Mouse (Mus musculus) heart, adult 2 months (tissue): ENCODE measurements around the gene Avpi1. TPM values are rescaled to one million over a fixed set of nuclear protein-coding genes. Genes with fewer than 3 reads are reported as not detected.
A peak's percentile ranks its signal among the peaks of the same experiment; 100 is the strongest.

Experiments used
- DNase-seq, 2 experiments: peaks; one replicate each; pipeline ENCODE4 v3.0.0; 2021
- H3K27ac ChIP-seq: fragments of 200-600 bp; 2 replicates; pipeline ENCODE4 v1.8.1; 2022
- H3K27me3 ChIP-seq: fragments of 200-500 bp; 2 replicates; pipeline ENCODE4 v1.6.1; 2012; ENCODE audit warnings: mild to moderate bottlenecking, low read length, inconsistent platforms, mixed read lengths; ENCODE audit not compliant: control insufficient read depth, insufficient read depth
- H3K36me3 ChIP-seq: fragments of 200-500 bp; 2 replicates; pipeline ENCODE4 v1.6.1; 2012; ENCODE audit warnings: low read length, inconsistent platforms; ENCODE audit not compliant: control insufficient read depth, insufficient read depth
- H3K4me1 ChIP-seq: fragments of 200-500 bp; 2 replicates; pipeline ENCODE4 v1.6.1; 2011; ENCODE audit warnings: low read length; ENCODE audit not compliant: control insufficient read depth, insufficient read depth
- H3K4me3 ChIP-seq: fragments of 200-600 bp; 2 replicates; pipeline ENCODE4 v1.8.1; 2022
- H3K79me2 ChIP-seq: fragments of 200-500 bp; replicated peaks from 2 replicates; pipeline ENCODE4 v1.6.1; 2012; ENCODE audit warnings: mild to moderate bottlenecking, inconsistent platforms, low read length, moderate library complexity, mixed read lengths; ENCODE audit not compliant: control insufficient read depth, insufficient read depth
- H3K9ac ChIP-seq: fragments of 200-500 bp; 2 replicates; pipeline ENCODE4 v1.6.1; 2012; ENCODE audit warnings: low read depth, mild to moderate bottlenecking, control low read depth, inconsistent platforms, low read length, mixed read lengths
- CTCF ChIP-seq: fragments of 200-600 bp; IDR thresholded peaks from 2 replicates; pipeline ENCODE4 v1.8.1; 2022; ENCODE audit warnings: antibody characterized with exemption, mild to moderate bottlenecking, moderate library complexity
- EP300 ChIP-seq: fragments of 200-500 bp; IDR thresholded peaks from 2 replicates; pipeline ENCODE4 v1.6.1; 2011; ENCODE audit warnings: low read depth, low read length, control low read depth; ENCODE audit not compliant: insufficient read depth
- POLR2A ChIP-seq: fragments of 200-500 bp; IDR thresholded peaks from 2 replicates; pipeline ENCODE4 v1.6.1; 2011; ENCODE audit warnings: mild to moderate bottlenecking, low read depth, low read length, control low read depth; ENCODE audit not compliant: insufficient read depth
- WGBS: fragments of 180-500 bp; shearing (Covaris S2); methylation state at CpG from one replicate; pipeline ENCODE4 v1.1.7; 2018; 5-methylcytosine and 5-hydroxymethylcytosine counted together
- intact Hi-C: fragments of 180-260 bp; cut with DNase I; formaldehyde crosslinking; loops from one replicate; pipeline ENCODE4 v1.15.1; 2025
- polyA plus RNA-seq: library from polyadenylated mRNA; depleted of rRNA; stranded (reverse); fragments of >200 nt; gene quantifications from 2 replicates; pipeline ENCODE4 v1.2.3, GENCODE M21; 2012
- total RNA-seq, 2 experiments: library from RNA; stranded (reverse); gene quantifications; 2 replicates each; pipeline ENCODE4 v1.2.3; 2021

The Avpi1 gene
- total and polyA plus RNA-seq, 3 experiments, result 10.0 to 14.4 (median 13.1) TPM

DNA sequence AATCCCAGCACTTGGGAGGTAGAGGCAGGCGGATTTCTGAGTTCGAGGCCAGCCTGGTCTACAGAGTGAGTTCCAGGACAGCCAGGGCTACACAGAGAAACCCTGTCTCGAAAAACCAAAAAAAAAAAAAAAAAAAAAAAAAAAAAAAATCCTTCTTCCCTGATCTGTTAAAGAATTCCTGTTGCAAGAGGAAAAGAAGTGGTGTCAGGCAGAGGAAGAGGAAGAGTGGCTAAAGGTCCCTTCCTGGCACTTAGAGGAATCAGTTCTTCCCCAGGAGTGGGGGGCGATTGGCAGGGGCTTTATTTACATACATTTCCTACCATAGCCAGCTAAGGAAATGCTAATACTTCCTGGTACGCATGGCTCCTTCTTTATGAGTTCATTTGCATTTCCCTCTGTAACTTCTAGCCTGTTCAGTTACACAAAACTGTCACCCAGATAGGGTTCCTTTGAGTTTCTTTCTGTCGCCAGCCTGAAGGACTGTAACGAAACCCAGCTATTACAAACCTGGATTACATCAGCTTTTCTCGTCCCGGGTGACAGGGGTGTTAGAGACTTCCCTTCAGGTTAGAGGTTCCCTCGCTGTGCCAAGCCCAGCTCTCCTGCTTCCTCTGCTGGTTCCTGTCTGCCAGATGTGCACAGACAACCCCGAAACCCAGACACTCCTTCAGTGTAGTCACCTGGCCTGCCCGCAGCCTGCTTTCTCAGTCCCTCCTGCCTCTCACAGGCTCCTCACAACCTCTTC, 28.8 kb upstream of the Avpi1 start:
- WGBS, result 41% methylated on average over 12 of the region's 12 CpGs
- TF ChIP-seq EP300 (no peak), POLR2A (no peak), CTCF (no peak)
- no peak for DNase-seq
- H3K4me3 ChIP-seq, result no peak overlapping the region
- intact Hi-C loops, result no loop called here
- no peak overlapping the region for H3K27ac ChIP-seq
- no peaks in the 10 kb centered on the region for H3K79me2 ChIP-seq
- no peaks in the 10 kb centered on the region for H3K27me3 ChIP-seq
- H3K9ac ChIP-seq, result no peak overlapping the region
- no peaks in the 10 kb centered on the region; the same call in 1 of the 2 replicates for H3K4me1 ChIP-seq
- no peaks in the 10 kb centered on the region for H3K36me3 ChIP-seq

DNA sequence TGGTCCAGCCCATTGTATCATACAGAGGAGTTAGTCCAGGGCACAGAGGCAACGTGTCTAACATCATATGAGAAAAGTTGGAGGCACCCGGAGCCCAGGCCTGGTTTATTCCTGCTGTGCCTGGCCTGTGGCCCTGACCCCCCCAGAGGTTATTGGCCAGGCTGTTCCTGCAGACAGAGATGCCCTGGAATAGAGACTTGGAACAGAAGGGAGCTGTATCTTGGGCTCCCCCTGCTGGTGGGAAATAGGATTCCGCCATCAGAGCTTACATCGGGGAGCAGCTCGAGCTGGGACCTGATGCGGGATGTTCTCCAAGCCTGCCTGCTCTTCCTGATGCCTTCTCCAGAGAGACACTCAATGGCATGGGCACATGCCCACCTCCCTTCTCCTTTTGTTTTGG, 23.1 kb upstream of the Avpi1 start:
- Histone ChIP-seq H3K4me1 (peaks cover 11% of the 10 kb centered on the region), H3K9ac (no peak overlapping the region), H3K4me3 (no peak overlapping the region), H3K27ac (peak overlapping the region; percentile 18), H3K36me3 (no peaks in the 10 kb centered on the region), H3K27me3 (no peaks in the 10 kb centered on the region), H3K79me2 (no peaks in the 10 kb centered on the region)
- peak; percentile 89 for DNase-seq
- TF ChIP-seq CTCF (no peak; the same call in 1 of the 2 replicates), EP300 (peak; percentile 77), POLR2A (no peak)
- intact Hi-C loops, result loop anchor here (5.0 kb wide), 1 partner anchor 115 kb away; the partner anchor contains the start of gene Ankrd2
- WGBS, result 4% methylated on average over 6 of the region's 6 CpGs

DNA sequence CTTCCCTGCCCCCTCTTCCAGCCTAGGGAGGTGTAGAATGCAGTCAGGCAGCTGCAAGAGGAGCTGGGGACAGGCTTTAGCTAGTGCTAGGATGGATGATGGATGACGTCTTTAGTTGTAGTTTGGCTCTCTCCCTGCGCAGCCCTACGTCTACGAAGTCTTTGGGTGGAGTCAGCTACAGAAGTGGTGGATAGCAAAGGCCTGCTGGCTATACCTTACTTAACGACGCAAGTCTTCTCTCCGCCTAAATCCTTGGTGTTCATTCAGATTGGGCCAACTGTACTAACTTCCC, 19.7 kb upstream of the Avpi1 start:
- TF ChIP-seq POLR2A, result peak; percentile 33; the same call in 1 of the 2 replicates
- TF ChIP-seq CTCF, result no peak
- H3K27me3 ChIP-seq, result no peaks in the 10 kb centered on the region
- H3K4me1 ChIP-seq, result peaks cover 20% of the 10 kb centered on the region
- H3K36me3 ChIP-seq, result no peaks in the 10 kb centered on the region
- peak overlapping the region; percentile 97 for H3K9ac ChIP-seq
- no peaks in the 10 kb centered on the region for H3K79me2 ChIP-seq
- DNase-seq, result no peak
- WGBS, result 36% methylated on average over 7 of the region's 7 CpGs
- intact Hi-C loops, result loop anchor here (5.0 to 10.0 kb wide), 3 partner anchors 56 to 214 kb away; partner anchors contain the start of genes Exosc1, Mms19, Pi4k2a and Ubtd1
- H3K27ac ChIP-seq, result peak overlapping the region; percentile 96
- peak overlapping the region; percentile 73 for H3K4me3 ChIP-seq

GRCm38 (mm10) chr19:42147769-42148568, 19.1 kb upstream of the Avpi1 start:
- Histone ChIP-seq H3K9ac (peak overlapping the region; percentile 97), H3K4me1 (peaks cover 20% of the 10 kb centered on the region), H3K79me2 (no peaks in the 10 kb centered on the region), H3K27me3 (no peaks in the 10 kb centered on the region), H3K36me3 (no peaks in the 10 kb centered on the region), H3K4me3 (peak overlapping the region; percentile 73), H3K27ac (peak overlapping the region; percentile 96)
- TF ChIP-seq EP300 (0 out of 2 replicates have a peak, but pooled peaks have one; percentile 29), CTCF (peak; percentile 1; the same call in 1 of the 2 replicates), POLR2A (peak; percentile 77)
- intact Hi-C loops, result loop anchor here (5.0 to 10.0 kb wide), 3 partner anchors 56 to 213 kb away; partner anchors contain the start of genes Exosc1, Mms19, Pi4k2a and Ubtd1
- peak; percentile 81 to 83 for DNase-seq
- WGBS, result 1% methylated on average over 63 of the region's 63 CpGs

GRCm38 (mm10) chr19:42147170-42147768, 18.4 kb upstream of the Avpi1 start, which contains the start of gene Marveld1:
Gene Marveld1, plus strand, starts transcription at chr19:42147400.
- intact Hi-C loops, result loop anchor here (5.0 to 10.0 kb wide), 3 partner anchors 55 to 212 kb away; partner anchors contain the start of genes Exosc1, Mms19, Pi4k2a and Ubtd1
- WGBS, result under 1% methylated on average over 50 of the region's 57 CpGs
- no peak for TF ChIP-seq CTCF
- peak; percentile 20; the same call in 1 of the 2 replicates for TF ChIP-seq EP300
- TF ChIP-seq POLR2A, result peak; percentile 90

More at GRCm38 (mm10) chr19:42147170-42147768, 18.4 kb upstream of the Avpi1 start, which contains the start of gene Marveld1:
- H3K36me3 ChIP-seq, result no peaks in the 10 kb centered on the region
- peak; percentile 86 to 89 for DNase-seq
- H3K9ac ChIP-seq, result peak within 1 kb of the TSS; percentile 97
- H3K4me3 ChIP-seq, result peak within 1 kb of the TSS; percentile 73
- H3K79me2 ChIP-seq, result no peaks in the 10 kb centered on the region
- peak within 1 kb of the TSS; percentile 96 for H3K27ac ChIP-seq
- peaks cover 20% of the 10 kb centered on the region for H3K4me1 ChIP-seq
- no peaks in the 10 kb centered on the region for H3K27me3 ChIP-seq
